Mouse (Mus musculus) CH12.LX (cell line): Measurements from ENCODE around the gene Hist1h1c. TPM values are rescaled to one million over a fixed set of nuclear protein-coding genes. Genes with fewer than 3 reads are reported as not detected.

ENCODE experiments used
- DNase-seq: peaks from one replicate; pipeline ENCODE4 v3.0.0-alpha.2; 2013; ENCODE audit errors: extremely low read depth
- H3K27ac ChIP-seq: 2 replicates; pipeline ENCODE4 v1.5.1; 2012; ENCODE audit warnings: low read depth, mild to moderate bottlenecking, control low read depth, moderate library complexity; ENCODE audit not compliant: insufficient read depth
- H3K27me3 ChIP-seq: replicated peaks from 2 replicates; pipeline ENCODE3; 2012; ENCODE audit warnings: inconsistent platforms
- H3K36me3 ChIP-seq, 2 experiments: replicated peaks in 1 of 2; 2 replicates each; pipeline versions ENCODE3 to v1.6.1; 2012; ENCODE audit warnings: inconsistent platforms in 1 of 2, low read length in 1 of 2, mild to moderate bottlenecking in 1 of 2, mixed read lengths in 1 of 2, moderate library complexity in 1 of 2; ENCODE audit not compliant: control insufficient read depth in 1 of 2, insufficient read depth in 1 of 2
- H3K4me1 ChIP-seq, 2 experiments: 2 replicates each; pipeline ENCODE4 v1.6.1; 2012; ENCODE audit warnings: inconsistent platforms in 1 of 2, moderate library complexity in 1 of 2; ENCODE audit not compliant: insufficient read depth in 2 of 2, control insufficient read depth in 1 of 2
- H3K4me2 ChIP-seq: 2 replicates; pipeline ENCODE4 v1.6.1; 2012; ENCODE audit warnings: low read depth, mild to moderate bottlenecking, control low read depth; ENCODE audit not compliant: poor library complexity, insufficient read depth, severe bottlenecking
- H3K4me3 ChIP-seq, 3 experiments: fragments of 150-350 bp in 1 of 3; sonication (generic) in 1 of 3; replicated peaks in 1 of 3; 2 replicates each; pipeline versions ENCODE3 to v1.5.1; 2011 to 2012; ENCODE audit warnings: low read depth in 2 of 3, low read length in 2 of 3, mild to moderate bottlenecking in 2 of 3, moderate library complexity in 2 of 3, control low read depth in 1 of 3, improper control_type of control experiment in 1 of 3, inconsistent platforms in 1 of 3, mixed read lengths in 1 of 3; ENCODE audit not compliant: poor library complexity in 1 of 3
- H3K79me2 ChIP-seq: replicated peaks from 2 replicates; pipeline ENCODE4 v1.6.1; 2012; ENCODE audit warnings: mild to moderate bottlenecking, moderate library complexity; ENCODE audit not compliant: control insufficient read depth, poor library complexity, insufficient read depth, severe bottlenecking; ENCODE audit errors: extremely low read depth
- H3K9ac ChIP-seq: 2 replicates; pipeline ENCODE4 v1.6.1; 2012; ENCODE audit warnings: low read depth, mild to moderate bottlenecking, control low read depth, moderate library complexity; ENCODE audit not compliant: insufficient read depth
- H3K9me3 ChIP-seq: replicated peaks from 2 replicates; pipeline ENCODE3; 2012; ENCODE audit warnings: low read length, inconsistent platforms, mixed read lengths
- BHLHE40 ChIP-seq: IDR thresholded peaks from 2 replicates; pipeline ENCODE4 v1.6.1; 2011; ENCODE audit warnings: mild to moderate bottlenecking, low read depth, low read length, improper control_type of control experiment
- CHD1 ChIP-seq: IDR thresholded peaks from 2 replicates; pipeline ENCODE4 v1.6.1; 2012; ENCODE audit warnings: low read depth, low read length, improper control_type of control experiment, inconsistent platforms
- E2F4 ChIP-seq: IDR thresholded peaks from 2 replicates; pipeline ENCODE4 v1.6.1; 2011; ENCODE audit warnings: low read depth, low read length, improper control_type of control experiment; ENCODE audit not compliant: insufficient replicate concordance
- ELF1 ChIP-seq: IDR thresholded peaks from 2 replicates; pipeline ENCODE4 v1.6.1; 2014; ENCODE audit warnings: low read depth, mild to moderate bottlenecking, inconsistent platforms, low read length, improper control_type of control experiment
- ETS1 ChIP-seq: conservative IDR thresholded peaks from 2 replicates; pipeline ENCODE4 v1.6.1; 2012; ENCODE audit warnings: low read depth, mild to moderate bottlenecking, inconsistent platforms, low read length, improper control_type of control experiment, moderate library complexity
- GABPA ChIP-seq: IDR thresholded peaks from 2 replicates; pipeline ENCODE4 v1.6.1; 2012; ENCODE audit warnings: low read depth, low read length, improper control_type of control experiment, inconsistent platforms; ENCODE audit not compliant: insufficient replicate concordance
- HCFC1 ChIP-seq: IDR thresholded peaks from 2 replicates; pipeline ENCODE4 v1.6.1; 2012; ENCODE audit warnings: low read depth, mild to moderate bottlenecking, inconsistent platforms, low read length, improper control_type of control experiment
- JUN ChIP-seq: IDR thresholded peaks from 2 replicates; pipeline ENCODE4 v1.6.1; 2011; ENCODE audit warnings: low read depth, mild to moderate bottlenecking, low read length, improper control_type of control experiment, moderate library complexity; ENCODE audit not compliant: insufficient read depth
- KAT2A ChIP-seq: IDR thresholded peaks from 2 replicates; pipeline ENCODE4 v1.6.1; 2012; ENCODE audit warnings: low read length, improper control_type of control experiment, inconsistent platforms; ENCODE audit not compliant: insufficient replicate concordance
- MAFK ChIP-seq: IDR thresholded peaks from 2 replicates; pipeline ENCODE4 v1.6.1; 2011; ENCODE audit warnings: low read length, improper control_type of control experiment; ENCODE audit not compliant: insufficient replicate concordance
- MAX ChIP-seq: IDR thresholded peaks from 2 replicates; pipeline ENCODE4 v1.6.1; 2011; ENCODE audit warnings: low read length, improper control_type of control experiment
- MAZ ChIP-seq: IDR thresholded peaks from 2 replicates; pipeline ENCODE4 v1.6.1; 2012; ENCODE audit warnings: low read depth, mild to moderate bottlenecking, inconsistent platforms, low read length, improper control_type of control experiment, moderate library complexity
- MYC ChIP-seq: IDR thresholded peaks from 2 replicates; pipeline ENCODE4 v1.6.1; 2011; ENCODE audit warnings: low read depth, mild to moderate bottlenecking, improper control_type of control experiment, low read length
- NELFE ChIP-seq: IDR thresholded peaks from 2 replicates; pipeline ENCODE4 v1.6.1; 2011; ENCODE audit warnings: low read depth, low read length, improper control_type of control experiment
- NRF1 ChIP-seq: IDR thresholded peaks from 2 replicates; pipeline ENCODE4 v1.6.1; 2014; ENCODE audit warnings: low read depth, mild to moderate bottlenecking, inconsistent platforms, low read length, improper control_type of control experiment, moderate library complexity
- PAX5 ChIP-seq: IDR thresholded peaks from 2 replicates; pipeline ENCODE4 v1.6.1; 2012; ENCODE audit warnings: low read length, inconsistent platforms, mixed read lengths
- POLR2A ChIP-seq: IDR thresholded peaks from 2 replicates; pipeline ENCODE4 v1.6.1; 2011; ENCODE audit warnings: low read depth, mild to moderate bottlenecking, improper control_type of control experiment, low read length
- POLR2AphosphoS2 ChIP-seq: IDR thresholded peaks from 2 replicates; pipeline ENCODE4 v1.6.1; 2011; ENCODE audit warnings: low read depth, low read length, improper control_type of control experiment
- RAD21 ChIP-seq: IDR thresholded peaks from 2 replicates; pipeline ENCODE4 v1.6.1; 2011; ENCODE audit warnings: low read depth, mild to moderate bottlenecking, low read length, improper control_type of control experiment, moderate library complexity
- RCOR1 ChIP-seq: conservative IDR thresholded peaks from 2 replicates; pipeline ENCODE4 v1.6.1; 2012; ENCODE audit warnings: low read depth, mild to moderate bottlenecking, inconsistent platforms, low read length, improper control_type of control experiment
- SIN3A ChIP-seq: IDR thresholded peaks from 2 replicates; pipeline ENCODE4 v1.6.1; 2012; ENCODE audit warnings: low read length, improper control_type of control experiment, inconsistent platforms
- SMC3 ChIP-seq: IDR thresholded peaks from 2 replicates; pipeline ENCODE4 v1.6.1; 2011; ENCODE audit warnings: low read depth, low read length, improper control_type of control experiment
- TBP ChIP-seq: conservative IDR thresholded peaks from 2 replicates; pipeline ENCODE4 v1.6.1; 2011; ENCODE audit warnings: low read depth, low read length, improper control_type of control experiment
- TCF12 ChIP-seq: IDR thresholded peaks from 2 replicates; pipeline ENCODE4 v1.6.1; 2014; ENCODE audit warnings: low read depth, mild to moderate bottlenecking, inconsistent platforms, low read length, improper control_type of control experiment
- UBTF ChIP-seq: IDR thresholded peaks from 2 replicates; pipeline ENCODE4 v1.6.1; 2012; ENCODE audit warnings: low read depth, mild to moderate bottlenecking, inconsistent platforms, low read length, improper control_type of control experiment, moderate library complexity
- USF1 ChIP-seq: IDR thresholded peaks from 2 replicates; pipeline ENCODE4 v1.6.1; 2014; ENCODE audit warnings: low read depth, mild to moderate bottlenecking, inconsistent platforms, low read length, improper control_type of control experiment
- USF2 ChIP-seq: conservative IDR thresholded peaks from 2 replicates; pipeline ENCODE4 v1.6.1; 2011; ENCODE audit warnings: low read depth, low read length, improper control_type of control experiment
- ZKSCAN1 ChIP-seq: IDR thresholded peaks from 2 replicates; pipeline ENCODE4 v1.6.1; 2012; ENCODE audit warnings: low read depth, inconsistent platforms, low read length, improper control_type of control experiment, borderline replicate concordance
- ZMIZ1 ChIP-seq: IDR thresholded peaks from 2 replicates; pipeline ENCODE4 v1.6.1; 2012; ENCODE audit warnings: low read depth, mild to moderate bottlenecking, inconsistent platforms, low read length, improper control_type of control experiment
- ZNF384 ChIP-seq: IDR thresholded peaks from 2 replicates; pipeline ENCODE4 v1.6.1; 2012; ENCODE audit warnings: low read depth, low read length, improper control_type of control experiment, inconsistent platforms
- dilution Hi-C: fragments of 300-500 bp; cut with MboI; formaldehyde crosslinking; loops from 2 replicates; pipeline ENCODE4 v1.14.3; 2020; ENCODE audit warnings: low sequenced_read_pairs; ENCODE audit not compliant: extremely low pct_unique_long_range_greater_than_20kb, extremely low pct_ligation_motif_present
- in situ Hi-C: fragments of 300-500 bp; cut with MboI; formaldehyde crosslinking; loops from 3 replicates; pipeline ENCODE4 v1.14.3; 2019; ENCODE audit warnings: low sequenced_read_pairs, low pct_ligation_motif_present, low pct_unique_long_range_greater_than_20kb, mixed read lengths
- polyA plus RNA-seq: library from polyadenylated mRNA; unstranded; fragments of >175 nt; gene quantifications from 2 replicates; pipeline ENCODE4 v1.2.1, GENCODE M21; 2012; ENCODE audit warnings: low read depth; ENCODE audit not compliant: insufficient read length
- total RNA-seq, 2 experiments: library from RNA; depleted of rRNA; stranded (reverse); fragments of 300-350 nt in 1 of 2; fragments of >200 nt in 1 of 2; gene quantifications; 2 replicates each; pipeline ENCODE4 v1.2.3; 2012 to 2014

Gene Hist1h1c
- total and polyA plus RNA-seq, 3 experiments, result 12.5 to 597 (median 22.8) TPM

GRCm38 (mm10) chr13:23747081-23747891 lies 8.7 kb downstream of the Hist1h1c start:
- Histone ChIP-seq H3K27ac (peak overlapping the region; percentile 99), H3K9me3 (no peaks in the 10 kb centered on the region), H3K36me3 (no peaks in the 10 kb centered on the region), H3K4me2 (peak overlapping the region; percentile 93; the same call in 1 of the 2 replicates), H3K79me2 (no peaks in the 10 kb centered on the region), H3K4me1 (peaks cover 3 to 37% of the 10 kb centered on the region in 2 experiments; a peak in 3 of 4 replicates), H3K4me3 (peak overlapping the region in 1 of 3 experiments; percentile 48), H3K9ac (peak overlapping the region; percentile 90), H3K27me3 (no peaks in the 10 kb centered on the region)
- dilution Hi-C loops (loop anchor here (10.0 kb wide), 1 partner anchor 52 kb away; the partner anchor contains the start of genes Hist1h1t and Hist1h4c), in situ Hi-C loops (no loop called here)
- no peak for DNase-seq
- TF ChIP-seq CHD1 (peak; percentile 60), UBTF (peak; percentile 92; the same call in 1 of the 2 replicates), KAT2A (no peak), NRF1 (no peak), POLR2AphosphoS2 (peak; percentile 100), BHLHE40 (no peak), ZKSCAN1 (no peak), GABPA (no peak), JUN (no peak), ZMIZ1 (peak; percentile 99), MAX (no peak), HCFC1 (no peak; the same call in 1 of the 2 replicates), SMC3 (no peak), NELFE (0 out of 2 replicates have a peak, but pooled peaks have one; percentile 60), MAZ (no peak), MAFK (no peak), USF2 (peak; percentile 9; the same call in 1 of the 2 replicates), ZNF384 (0 out of 2 replicates have a peak, but pooled peaks have one; percentile 29), SIN3A (peak; percentile 47; the same call in 1 of the 2 replicates), RCOR1 (peak; percentile 68), TBP (peak; percentile 54; the same call in 1 of the 2 replicates), ELF1 (no peak), PAX5 (no peak), POLR2A (peak; percentile 91), TCF12 (no peak), ETS1 (no peak), MYC (no peak), RAD21 (no peak), USF1 (no peak), E2F4 (0 out of 2 replicates have a peak, but pooled peaks have one; percentile 20)
